Mouse (Mus musculus) heart, postnatal 0 days (tissue): ENCODE results near the gene Snx7. TPM values are rescaled to one million over a fixed set of nuclear protein-coding genes. Genes with fewer than 3 reads are reported as not detected.

Experiments
- ATAC-seq: fragments of 200-750 bp; cut with Nextera tagmentation; 2 replicates; pipeline ENCODE4 v1.8.0; 2017; ENCODE audit warnings: low read depth, moderate number of reproducible peaks, moderate library complexity; ENCODE audit not compliant: insufficient read depth
- DNase-seq: peaks from one replicate; pipeline ENCODE4 v3.0.0-alpha.2; 2016; ENCODE audit warnings: low spot score
- H3K27ac ChIP-seq: fragments of 300-500 bp; sonication (generic); 2 replicates; pipeline ENCODE4 v1.5.1; 2014; ENCODE audit warnings: low read depth, mild to moderate bottlenecking
- H3K27me3 ChIP-seq: fragments of 300-500 bp; sonication (generic); 2 replicates; pipeline ENCODE4 v1.6.1; 2014; ENCODE audit warnings: low read length, mixed read lengths; ENCODE audit not compliant: control insufficient read depth, insufficient read depth
- H3K36me3 ChIP-seq: fragments of 300-500 bp; sonication (generic); replicated peaks from 2 replicates; pipeline ENCODE4 v1.6.1; 2014; ENCODE audit warnings: low read length, mixed read lengths; ENCODE audit not compliant: control insufficient read depth, insufficient read depth
- H3K4me1 ChIP-seq: fragments of 300-500 bp; sonication (generic); 2 replicates; pipeline ENCODE4 v1.6.1; 2014; ENCODE audit warnings: antibody characterized with exemption; ENCODE audit not compliant: control insufficient read depth, insufficient read depth
- H3K4me2 ChIP-seq: fragments of 300-500 bp; sonication (generic); 2 replicates; pipeline ENCODE4 v1.6.1; 2014; ENCODE audit warnings: low read depth, mild to moderate bottlenecking, low read length, moderate library complexity
- H3K4me3 ChIP-seq: fragments of 300-500 bp; sonication (generic); 2 replicates; pipeline ENCODE4 v1.5.1; 2014; ENCODE audit warnings: low read depth, low read length
- H3K9ac ChIP-seq: fragments of 300-500 bp; sonication (generic); replicated peaks from 2 replicates; pipeline ENCODE4 v1.6.1; 2014; ENCODE audit warnings: low read depth, low read length, mixed read lengths
- H3K9me3 ChIP-seq: fragments of 300-500 bp; sonication (generic); replicated peaks from 2 replicates; pipeline ENCODE4 v1.6.1; 2016; ENCODE audit warnings: low read length; ENCODE audit not compliant: control insufficient read depth
- CTCF ChIP-seq: IDR thresholded peaks from 2 replicates; pipeline ENCODE4 v1.5.1; 2016; ENCODE audit warnings: antibody characterized with exemption, control low read depth, low read depth
- EP300 ChIP-seq: IDR thresholded peaks from 2 replicates; pipeline ENCODE4 v1.6.1; 2016; ENCODE audit warnings: antibody characterized with exemption, low read depth
- WGBS: fragments of 180-500 bp; shearing (Covaris S2); extraction: QIAGEN DNeasy Blood & Tissue Kit; methylation state at CpG from one replicate; pipeline ENCODE4 v1.1.7; 2014; 5-methylcytosine and 5-hydroxymethylcytosine counted together
- polyA plus RNA-seq: library from polyadenylated mRNA; unstranded; fragments of >200 nt; fragmentation: Nextera tagmentation; extraction: Ambion mirVana; gene quantifications from 2 replicates; pipeline ENCODE4 v1.2.1, GENCODE M21; 2015
- total RNA-seq: library from RNA; depleted of rRNA; stranded (reverse); fragments of >200 nt; gene quantifications from 2 replicates; pipeline ENCODE4 v1.2.3, GENCODE M21; 2014; ENCODE audit warnings: low replicate concordance; rRNA removed

The Snx7 gene
- total RNA-seq (19.3 and 35.7 TPM in 2 replicates), polyA plus RNA-seq (26.7 and 28.5 TPM in 2 replicates)

DNA sequence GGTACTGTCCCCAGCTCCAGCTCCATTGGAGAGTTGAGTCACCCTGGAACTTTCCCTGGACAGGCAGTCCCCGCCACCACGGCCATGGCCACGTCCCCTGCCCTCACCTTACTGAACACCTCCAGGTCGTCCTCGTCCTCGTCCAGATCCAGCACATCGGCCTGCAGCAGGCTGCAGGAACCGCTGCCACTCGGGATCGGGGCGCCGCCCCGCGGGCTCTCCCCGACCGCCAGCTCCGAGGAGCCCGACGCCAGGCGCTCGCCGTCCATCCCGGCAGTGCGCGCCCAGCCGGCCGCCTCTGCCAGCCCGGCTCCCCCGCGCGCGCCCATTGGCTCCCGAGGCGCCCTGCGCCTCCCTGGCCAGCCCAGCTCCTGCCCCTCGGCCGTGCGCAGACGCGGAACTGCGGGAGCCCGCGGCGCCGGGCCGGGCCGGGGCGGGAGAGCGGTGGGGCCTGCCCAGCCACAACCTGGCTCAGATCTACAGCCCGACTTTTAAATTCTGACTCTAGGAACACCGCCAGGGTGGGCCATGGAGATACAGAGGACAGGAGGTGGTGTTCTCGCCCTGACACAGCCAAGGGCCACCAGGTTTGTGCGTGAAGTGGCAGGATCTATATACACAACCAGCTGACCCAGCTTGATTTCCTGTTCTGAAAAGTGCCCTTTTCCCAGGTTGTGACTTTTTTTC lies at the start of gene Snx7:
Gene Snx7 (minus strand): TSS at position 300 of the 687 bp plus-strand sequence.
- WGBS, result under 1% methylated on average over 50 of the region's 53 CpGs
- Histone ChIP-seq H3K9me3 (no peaks in the 10 kb centered on the region), H3K27ac (peak within 1 kb of the TSS; percentile 90), H3K4me2 (peak within 1 kb of the TSS; percentile 79), H3K4me3 (peak within 1 kb of the TSS; percentile 74), H3K4me1 (peaks cover 26% of the 10 kb centered on the region), H3K27me3 (no peaks in the 10 kb centered on the region), H3K36me3 (no peaks in the 10 kb centered on the region), H3K9ac (peak within 1 kb of the TSS; percentile 68)
- ATAC-seq (peak; percentile 100), DNase-seq (peak; percentile 87)
- TF ChIP-seq EP300 (no peak), CTCF (no peak)

DNA sequence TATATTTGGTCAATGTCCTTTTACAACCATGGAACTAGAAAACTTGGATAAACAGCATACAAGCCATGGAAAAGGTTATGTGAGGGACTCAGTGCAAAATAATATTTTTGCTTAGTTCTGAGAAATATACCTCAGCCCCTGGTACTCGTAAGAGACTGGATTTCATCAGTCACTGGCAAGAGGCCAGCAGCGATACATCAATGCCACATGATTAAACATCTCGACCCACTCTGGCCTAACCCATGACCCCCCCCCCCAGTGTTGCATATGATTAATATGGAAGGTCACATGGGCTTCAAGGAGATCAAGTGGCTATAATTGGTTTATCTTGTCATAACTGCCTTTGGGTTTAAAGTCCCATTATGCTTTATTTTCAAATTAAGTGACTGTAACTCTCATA lies 46.7 kb upstream of the Snx7 start:
- H3K9me3 ChIP-seq, result no peaks in the 10 kb centered on the region
- no peak for DNase-seq
- H3K4me2 ChIP-seq, result no peak overlapping the region
- no peak for ATAC-seq
- H3K27me3 ChIP-seq, result no peaks in the 10 kb centered on the region
- H3K4me3 ChIP-seq, result no peak overlapping the region
- no peaks in the 10 kb centered on the region for H3K36me3 ChIP-seq
- no peak overlapping the region for H3K27ac ChIP-seq
- no peaks in the 10 kb centered on the region for H3K4me1 ChIP-seq
- no peak overlapping the region for H3K9ac ChIP-seq
- WGBS, result 71% methylated on average over 3 of the region's 3 CpGs
- no peak for TF ChIP-seq EP300
- TF ChIP-seq CTCF, result no peak

DNA sequence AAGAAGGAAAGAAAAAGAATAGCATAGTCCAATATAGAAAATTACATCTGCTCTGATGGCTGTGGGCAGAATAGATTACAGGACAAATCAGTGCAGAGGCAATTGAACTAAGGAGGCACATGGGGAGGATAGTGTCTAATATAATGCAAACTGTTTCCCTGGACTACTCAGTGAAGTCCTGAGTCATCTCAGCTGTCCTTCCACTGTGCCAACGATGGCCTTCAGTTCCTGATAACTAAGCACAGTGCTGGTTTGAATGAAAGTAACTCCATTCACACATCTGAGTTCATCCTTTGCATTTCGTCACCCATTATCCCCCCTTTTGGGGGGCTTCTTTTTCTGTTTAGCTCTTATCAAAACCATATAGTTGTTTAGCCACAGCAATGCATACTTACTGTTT lies 25.0 kb upstream of the Snx7 start:
- 62% methylated on average over 2 of the region's 2 CpGs for WGBS

DNA sequence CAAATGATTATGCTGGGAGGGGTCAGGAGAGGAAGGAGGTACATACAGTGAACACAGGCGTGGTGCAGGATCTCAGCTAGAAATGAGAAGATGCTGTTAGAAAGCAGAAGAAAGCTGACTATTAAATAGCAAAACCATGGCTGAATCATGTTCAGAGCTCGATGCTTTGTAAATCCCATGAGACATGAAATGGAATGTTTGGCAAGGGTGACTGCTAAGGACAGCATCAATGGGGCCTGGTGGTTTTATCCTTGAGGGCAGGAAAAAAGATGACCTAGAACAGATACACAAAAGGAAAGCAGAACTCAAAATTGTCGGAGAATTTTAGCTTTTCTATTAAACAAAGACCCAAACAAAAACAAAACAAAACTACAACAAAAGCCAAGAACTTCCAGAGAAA lies 6.7 kb upstream of the Snx7 start:
- WGBS, result 66% methylated on average over 3 of the region's 3 CpGs
- no peaks in the 10 kb centered on the region for H3K36me3 ChIP-seq
- TF ChIP-seq CTCF (no peak), EP300 (no peak)
- no peak overlapping the region for H3K9ac ChIP-seq
- H3K27me3 ChIP-seq, result no peaks in the 10 kb centered on the region
- H3K4me3 ChIP-seq, result no peak overlapping the region
- no peak overlapping the region for H3K27ac ChIP-seq
- H3K4me2 ChIP-seq, result no peak overlapping the region
- H3K4me1 ChIP-seq, result no peaks in the 10 kb centered on the region
- ATAC-seq, result no peak
- H3K9me3 ChIP-seq, result no peaks in the 10 kb centered on the region
- DNase-seq, result no peak

More for the DNA sequence above, 25.0 kb upstream of the Snx7 start:
- no peaks in the 10 kb centered on the region for H3K27me3 ChIP-seq
- no peak for DNase-seq
- no peak for TF ChIP-seq EP300
- H3K27ac ChIP-seq, result no peak overlapping the region
- H3K4me2 ChIP-seq, result no peak overlapping the region
- no peak overlapping the region for H3K9ac ChIP-seq
- no peak overlapping the region for H3K4me3 ChIP-seq
- no peaks in the 10 kb centered on the region for H3K36me3 ChIP-seq
- no peak for ATAC-seq
- H3K4me1 ChIP-seq, result no peaks in the 10 kb centered on the region
- no peaks in the 10 kb centered on the region for H3K9me3 ChIP-seq

DNA sequence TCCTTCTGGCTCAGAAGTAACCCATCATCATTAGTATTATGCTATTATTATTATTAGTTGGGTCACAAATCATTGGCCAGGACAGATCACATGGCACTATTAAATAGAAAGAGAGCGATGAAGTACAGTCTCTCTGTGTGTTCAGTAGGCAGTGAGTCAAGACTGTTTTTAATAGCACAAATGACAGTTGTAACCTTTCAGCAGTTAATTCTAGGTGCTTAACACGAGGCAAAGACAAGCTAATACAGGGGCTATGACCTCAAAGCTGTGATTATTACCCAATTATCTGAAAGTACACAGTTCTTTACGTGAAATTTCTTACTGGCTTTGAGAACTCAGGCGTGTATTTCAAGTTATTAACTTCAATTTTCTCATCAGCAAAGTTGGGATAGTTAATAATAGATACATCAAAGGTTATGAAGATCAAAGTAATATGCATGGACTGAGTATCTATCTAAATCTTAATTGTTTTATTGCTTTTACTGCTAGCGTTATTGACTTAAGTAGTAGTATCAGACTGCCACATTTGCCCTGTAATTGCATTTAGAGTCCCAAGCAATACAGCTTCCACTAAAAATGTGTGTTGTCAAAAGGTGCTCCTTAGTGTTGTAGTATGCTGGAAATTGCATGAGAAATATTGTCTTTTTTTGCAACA lies 4.6 kb upstream of the Snx7 start:
- Histone ChIP-seq H3K4me1 (peaks cover 3% of the 10 kb centered on the region; the same call in 1 of the 2 replicates), H3K27me3 (no peaks in the 10 kb centered on the region), H3K9ac (no peak overlapping the region), H3K4me3 (no peak overlapping the region), H3K4me2 (no peak overlapping the region), H3K27ac (no peak overlapping the region), H3K9me3 (no peaks in the 10 kb centered on the region), H3K36me3 (no peaks in the 10 kb centered on the region)
- WGBS, result 67% methylated on average over 5 of the region's 5 CpGs
- no peak for ATAC-seq
- DNase-seq, result no peak
- TF ChIP-seq EP300 (no peak), CTCF (no peak)
